Comparison of ENCODE assay signal across 8 mouse cellular contexts in genomic region chr5:149051194-149051570, GRCm38 (mm10). TPM values are rescaled to one million over a fixed set of nuclear protein-coding genes. Genes with fewer than 3 reads are reported as not detected.
DNase-seq lines count a peak whose midpoint lies in the region; ATAC-seq and TF ChIP-seq lines count a peak whose summit lies in the region.

No protein-coding gene starts in this region.

- TF ChIP-seq CTCF in MEL (IDR thresholded peaks at IDR 0.05 in 2 of 3, conservative IDR thresholded peaks at IDR 0.05 in 1 of 3; ENCODE audit: control insufficient read depth in 1 of 3, insufficient read depth in 1 of 3, low read depth in 2 of 3, low read length in 3 of 3, poor library complexity in 1 of 3, severe bottlenecking in 1 of 3), result no peak
- no peak for TF ChIP-seq CTCF in intestine, postnatal 0 days (IDR thresholded peaks at IDR 0.05; ENCODE audit: low read depth)

- peak overlapping the region; percentile 87 to 95 for H3K4me3 ChIP-seq in MEL (ENCODE audit: control insufficient read depth in 1 of 2, insufficient read depth in 1 of 2, low read depth in 2 of 2, low read length in 2 of 2)
- H3K4me3 ChIP-seq in forebrain, embryonic 11.5 days (ENCODE audit: low read depth, low read length), result peak overlapping the region; percentile 93
- peak overlapping the region; percentile 85 for H3K4me3 ChIP-seq in intestine, postnatal 0 days (ENCODE audit: low read depth, low read length)

- no peak for TF ChIP-seq EP300 in MEL (IDR thresholded peaks at IDR 0.05; ENCODE audit: low read depth in 1 of 2, low read length in 2 of 2)

- peak; percentile 77 for DNase-seq in adrenal gland, postnatal 10 days
- DNase-seq in adrenal gland, postnatal 14 days, result no peak
- peak; percentile 74 for DNase-seq in MEL (ENCODE audit: low read depth, low spot score)
- peak; percentile 73 for DNase-seq in forebrain, embryonic 11.5 days (ENCODE audit: low spot score)
- peak; percentile 82 for DNase-seq in lung, postnatal 10 days
- peak; percentile 53 for DNase-seq in retina, postnatal 1 day
- no peak for DNase-seq in cerebellum, postnatal 25 days

- peak overlapping the region; percentile 71 for H3K4me2 ChIP-seq in forebrain, embryonic 11.5 days (ENCODE audit: low read depth, low read length, severe bottlenecking)
- H3K4me2 ChIP-seq in intestine, postnatal 0 days (replicated peaks; ENCODE audit: low read depth), result peak overlapping the region; percentile 98

- peaks cover 23 to 26% of the 10 kb centered on the region in 2 experiments for H3K36me3 ChIP-seq in MEL (ENCODE audit: control insufficient read depth in 1 of 2, insufficient read depth in 2 of 2, low read length in 2 of 2)
- H3K36me3 ChIP-seq in forebrain, embryonic 11.5 days (ENCODE audit: control insufficient read depth, insufficient read depth, low read length), result no peaks in the 10 kb centered on the region; the same call in 1 of the 2 replicates
- peaks cover 5% of the 10 kb centered on the region; the same call in 1 of the 2 replicates for H3K36me3 ChIP-seq in intestine, postnatal 0 days (ENCODE audit: control insufficient read depth, insufficient read depth)

- H3K79me2 ChIP-seq in MEL (ENCODE audit: control insufficient read depth, insufficient read depth, low read length, poor library complexity), result peaks cover 33% of the 10 kb centered on the region

- H3K27ac ChIP-seq in MEL (ENCODE audit: control insufficient read depth, low read depth, low read length), result peak overlapping the region; percentile 96
- peak overlapping the region; percentile 99 for H3K27ac ChIP-seq in forebrain, embryonic 11.5 days (ENCODE audit: low read depth, low read length)
- H3K27ac ChIP-seq in intestine, postnatal 0 days (ENCODE audit: low read depth, low read length), result peak overlapping the region; percentile 100

- no peaks in the 10 kb centered on the region for H3K27me3 ChIP-seq in MEL (ENCODE audit: control insufficient read depth in 1 of 2, insufficient read depth in 2 of 2, low read length in 2 of 2)
- no peaks in the 10 kb centered on the region for H3K27me3 ChIP-seq in forebrain, embryonic 11.5 days (ENCODE audit: control insufficient read depth, insufficient read depth, low read length)
- no peaks in the 10 kb centered on the region for H3K27me3 ChIP-seq in intestine, postnatal 0 days (replicated peaks; ENCODE audit: control insufficient read depth, insufficient read depth, low read length)

- no peak for ATAC-seq in forebrain, embryonic 11.5 days (replicated peaks; ENCODE audit: low FRiP score)
- ATAC-seq in intestine, postnatal 0 days, result no peak

- no peak for TF ChIP-seq RAD21 in MEL (IDR thresholded peaks at IDR 0.05; ENCODE audit: low read depth, low read length)

- H3K9ac ChIP-seq in MEL (ENCODE audit: control insufficient read depth, low read depth, low read length, poor library complexity, severe bottlenecking), result peak overlapping the region; percentile 94
- H3K9ac ChIP-seq in forebrain, embryonic 11.5 days (ENCODE audit: low read length), result peak overlapping the region; percentile 99
- peak overlapping the region; percentile 99 for H3K9ac ChIP-seq in intestine, postnatal 0 days (ENCODE audit: low read depth, low read length)

- WGBS in forebrain, embryonic 11.5 days, result 0% methylated on average over 27 of the region's 27 CpGs
- under 1% methylated on average over 27 of the region's 27 CpGs for WGBS in intestine, postnatal 0 days

- peaks cover 14 to 15% of the 10 kb centered on the region in 2 experiments; a peak in 3 of 4 replicates for H3K4me1 ChIP-seq in MEL (ENCODE audit: control insufficient read depth in 1 of 2, insufficient read depth in 2 of 2, low read length in 2 of 2)
- H3K4me1 ChIP-seq in forebrain, embryonic 11.5 days (replicated peaks; ENCODE audit: control insufficient read depth, insufficient read depth, low read length), result no peaks in the 10 kb centered on the region; the same call in 1 of the 2 replicates
- 0 out of 2 replicates have a peak, but pooled peaks cover 3% of the 10 kb centered on the region for H3K4me1 ChIP-seq in intestine, postnatal 0 days (replicated peaks; ENCODE audit: control insufficient read depth, insufficient read depth, low read length)

- TF ChIP-seq POLR2A in MEL (IDR thresholded peaks at IDR 0.05; ENCODE audit: control insufficient read depth in 1 of 2, insufficient read depth in 1 of 2, low read depth in 1 of 2, low read length in 2 of 2, poor library complexity in 1 of 2), result no peak

- H3K9me3 ChIP-seq in MEL (replicated peaks; ENCODE audit: insufficient read depth, low read length), result no peaks in the 10 kb centered on the region
- H3K9me3 ChIP-seq in forebrain, embryonic 11.5 days (ENCODE audit: control insufficient read depth, low read length), result no peaks in the 10 kb centered on the region
- no peaks in the 10 kb centered on the region for H3K9me3 ChIP-seq in intestine, postnatal 0 days (ENCODE audit: control insufficient read depth)

TF ChIP-seq in MEL, 35 proteins besides CTCF, POLR2A, EP300 and RAD21:
- TF ChIP-seq MYC (IDR thresholded peaks at IDR 0.05; ENCODE audit: low read depth, low read length), result peak; percentile 69; the same call in 1 of the 2 replicates
- no peak for TF ChIP-seq TBP (IDR thresholded peaks at IDR 0.05; ENCODE audit: low read depth, low read length)
- no peak for TF ChIP-seq MEF2A (IDR thresholded peaks at IDR 0.05; ENCODE audit: extremely low read depth, insufficient replicate concordance, low read depth, low read length, poor library complexity, severe bottlenecking)
- peak; percentile 29; the same call in 1 of the 2 replicates for TF ChIP-seq UBTF (IDR thresholded peaks at IDR 0.05; ENCODE audit: borderline replicate concordance, insufficient read depth, low read depth, low read length)
- TF ChIP-seq ZKSCAN1 (IDR thresholded peaks at IDR 0.05; ENCODE audit: low read depth, low read length), result no peak
- TF ChIP-seq ZNF384 (IDR thresholded peaks at IDR 0.05; ENCODE audit: low read depth, low read length), result peak; percentile 60
- TF ChIP-seq SMC3 (IDR thresholded peaks at IDR 0.05; ENCODE audit: low read depth, low read length), result no peak
- TF ChIP-seq SIN3A (IDR thresholded peaks at IDR 0.05; ENCODE audit: low read length), result peak; percentile 66
- TF ChIP-seq TCF12 (IDR thresholded peaks at IDR 0.05; ENCODE audit: low read depth, low read length), result no peak
- TF ChIP-seq USF2 (IDR thresholded peaks at IDR 0.05; ENCODE audit: borderline replicate concordance in 1 of 2, insufficient read depth in 1 of 2, low read depth in 1 of 2, low read length in 2 of 2), result no peak
- no peak for TF ChIP-seq TAL1 (IDR thresholded peaks at IDR 0.05; ENCODE audit: low read length)
- no peak for TF ChIP-seq ZC3H11A (IDR thresholded peaks at IDR 0.05; ENCODE audit: low read depth, low read length)
- TF ChIP-seq NRF1 (IDR thresholded peaks at IDR 0.05; ENCODE audit: insufficient read depth, low read depth, low read length, poor library complexity, severe bottlenecking), result no peak

RNA-seq across cellular contexts. Expression of gene Gm42791, which starts 56.2 kb away (rescaled TPM):
- total RNA-seq in adrenal gland, postnatal 10 days (2021), result 1 to 10 TPM; 3.6 to 4.7 TPM
- 5.6 and 6.2 TPM in 2 replicates for total RNA-seq in adrenal gland, postnatal 14 days (2021)
- total RNA-seq in MEL (2012; rRNA removed), result 1.2 TPM in 1 of 2 replicates, not detected in the other
- 1 to 10 TPM in 1 of 2 experiments, not detected in 1; 2.1 TPM for polyA plus RNA-seq in MEL (2012; ENCODE audit: insufficient read depth in 1 of 2, insufficient read length in 2 of 2, low read depth in 1 of 2, low replicate concordance in 2 of 2, missing spikeins in 1 of 2)
- 4.6 TPM in 1 of 2 replicates, not detected in the other for polyA plus RNA-seq in forebrain, embryonic 11.5 days (2014; fragmentation: Nextera tagmentation; extraction: Ambion mirVana)
- not detected in 2 replicates for polyA plus RNA-seq in intestine, postnatal 0 days (2015; fragmentation: Nextera tagmentation; extraction: Ambion mirVana)

Comparison
In these comparisons a context has a peak if more than half of its experiments do, and no peak if none do; other contexts are left out.
1. DNase-seq: peak in adrenal gland, postnatal 10 days (single experiment), MEL (single experiment), forebrain, embryonic 11.5 days (single experiment), lung, postnatal 10 days (single experiment) and retina, postnatal 1 day (single experiment); none in adrenal gland, postnatal 14 days (single experiment) and cerebellum, postnatal 25 days (0 of 2).
2. Peak in every context shown above with its lines, with median percentiles within 50 percentile points of each other: H3K27ac ChIP-seq, H3K4me3 ChIP-seq and H3K9ac ChIP-seq.